Mouse (Mus musculus): Measurements from ENCODE around the gene Bhmt.

The Bhmt gene

GRCm38 (mm10) chr13:93637282-93638245 lies at the start of gene Bhmt:
Gene Bhmt (minus strand): TSS chr13:93637961.
- TF ChIP-seq GATA4 (IDR thresholded peaks at IDR 0.05; ENCODE audit: insufficient replicate concordance, low read length): peak; percentile 86

GRCm38 (mm10) chr13:93687321-93687720 lies 49.6 kb upstream of the Bhmt start:
- TF ChIP-seq GATA4 (IDR thresholded peaks at IDR 0.05; ENCODE audit: insufficient replicate concordance, low read length): no peak

- no peak for TF ChIP-seq GATA4 (IDR thresholded peaks at IDR 0.05; ENCODE audit: insufficient replicate concordance, low read length)
Observed at GRCm38 (mm10) chr13:93685226-93685625, 47.5 kb upstream of the Bhmt start.

- no peak for TF ChIP-seq GATA4 (IDR thresholded peaks at IDR 0.05; ENCODE audit: insufficient replicate concordance, low read length)
Observed at GRCm38 (mm10) chr13:93683336-93683735, 45.6 kb upstream of the Bhmt start.

DNA sequence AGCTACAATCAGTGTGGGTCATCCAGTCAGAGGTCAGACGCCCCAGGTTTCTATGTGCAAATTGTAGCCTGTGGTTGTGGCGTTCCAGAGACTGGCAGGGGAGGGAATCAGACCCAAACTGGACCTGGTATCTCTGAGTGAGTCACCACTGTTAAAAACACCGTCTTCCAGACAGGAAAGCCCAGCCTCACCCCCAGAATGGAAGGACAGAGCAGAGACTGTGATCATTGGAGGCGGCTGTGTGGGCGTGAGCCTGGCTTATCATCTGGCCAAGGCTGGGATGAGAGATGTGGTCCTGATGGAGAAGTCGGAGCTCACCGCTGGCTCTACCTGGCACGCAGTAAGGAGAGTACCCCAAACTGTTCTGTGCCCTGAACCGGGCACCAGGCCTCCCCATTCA lies 39.1 kb upstream of the Bhmt start:
- no peak for TF ChIP-seq GATA4 (IDR thresholded peaks at IDR 0.05; ENCODE audit: insufficient replicate concordance, low read length)

GRCm38 (mm10) chr13:93674131-93674561 lies 36.4 kb upstream of the Bhmt start, which contains the start of the genes Bhmt2 and Dmgdh:
Gene Bhmt2 (minus strand): TSS chr13:93674302.
Gene Dmgdh (plus strand): TSS chr13:93674433.
- TF ChIP-seq GATA4 (IDR thresholded peaks at IDR 0.05; ENCODE audit: insufficient replicate concordance, low read length): no peak

- TF ChIP-seq GATA4 (IDR thresholded peaks at IDR 0.05; ENCODE audit: insufficient replicate concordance, low read length): no peak
Observed at GRCm38 (mm10) chr13:93673296-93673695, 35.5 kb upstream of the Bhmt start.

GRCm38 (mm10) chr13:93672371-93672770 lies 34.6 kb upstream of the Bhmt start:
- no peak for TF ChIP-seq GATA4 (IDR thresholded peaks at IDR 0.05; ENCODE audit: insufficient replicate concordance, low read length)

DNA sequence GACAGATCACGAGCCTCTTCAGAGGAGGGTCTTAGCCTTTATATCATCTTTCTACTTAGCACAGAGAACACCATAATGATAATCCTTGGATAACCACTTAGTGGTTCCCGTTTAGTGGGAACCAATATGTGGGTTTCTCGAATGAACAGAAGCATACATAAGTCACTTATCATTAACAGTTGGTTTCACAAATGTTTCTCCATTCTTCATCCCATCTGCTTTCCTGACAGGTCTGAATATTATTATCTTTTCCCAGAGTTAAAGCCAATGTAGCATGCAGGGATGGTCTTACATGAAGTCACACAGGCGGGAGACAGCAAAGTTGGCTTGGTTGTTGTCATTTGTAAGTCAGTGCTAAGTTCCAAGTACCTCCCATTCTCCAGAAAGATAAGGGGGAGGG lies 29.8 kb upstream of the Bhmt start:
- TF ChIP-seq GATA4 (IDR thresholded peaks at IDR 0.05; ENCODE audit: insufficient replicate concordance, low read length): no peak

DNA sequence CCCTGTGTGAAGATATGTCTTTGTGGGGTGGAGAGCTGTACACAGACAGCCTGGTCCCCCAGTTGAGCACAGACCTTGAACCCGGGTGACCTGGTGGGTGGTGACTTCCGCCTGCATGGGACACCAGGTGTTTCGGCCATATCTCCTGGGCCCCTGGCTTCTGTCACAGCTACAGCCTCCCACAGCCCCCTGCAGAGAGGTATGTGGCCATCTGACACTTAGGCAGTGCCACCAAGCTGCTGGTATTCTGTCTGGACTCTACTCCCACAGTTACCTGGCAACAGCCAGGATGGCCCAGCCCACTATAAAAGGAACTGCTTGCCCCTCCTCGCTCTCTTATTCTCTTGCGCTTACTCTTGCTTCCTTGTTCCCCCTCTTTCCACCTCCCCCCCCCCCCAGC lies 20.2 kb upstream of the Bhmt start:
- no peak for TF ChIP-seq GATA4 (IDR thresholded peaks at IDR 0.05; ENCODE audit: insufficient replicate concordance, low read length)

DNA sequence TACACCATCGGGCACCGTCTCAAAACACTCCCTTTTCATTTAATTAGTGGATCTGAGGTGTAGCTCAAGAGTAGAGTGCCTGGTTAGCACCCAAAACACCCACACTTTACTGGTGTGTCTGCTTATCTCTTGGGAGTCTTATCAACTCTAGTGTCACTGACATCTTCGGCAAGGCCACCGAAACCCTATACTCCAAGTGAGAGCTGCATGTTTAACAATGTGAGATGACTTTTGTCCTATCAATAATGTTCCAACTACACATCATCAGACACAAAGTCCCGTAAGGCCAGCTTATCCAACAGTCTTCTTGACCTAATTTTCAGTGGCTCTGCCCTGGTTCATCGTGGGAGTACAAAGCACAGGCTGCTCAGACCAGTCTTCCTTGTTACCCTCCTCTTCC lies 15.6 kb upstream of the Bhmt start:
- peak; percentile 91 for TF ChIP-seq GATA4 (IDR thresholded peaks at IDR 0.05; ENCODE audit: insufficient replicate concordance, low read length)

- peak; percentile 100 for TF ChIP-seq GATA4 (IDR thresholded peaks at IDR 0.05; ENCODE audit: insufficient replicate concordance, low read length)
Observed at GRCm38 (mm10) chr13:93648387-93649130, 10.8 kb upstream of the Bhmt start.

DNA sequence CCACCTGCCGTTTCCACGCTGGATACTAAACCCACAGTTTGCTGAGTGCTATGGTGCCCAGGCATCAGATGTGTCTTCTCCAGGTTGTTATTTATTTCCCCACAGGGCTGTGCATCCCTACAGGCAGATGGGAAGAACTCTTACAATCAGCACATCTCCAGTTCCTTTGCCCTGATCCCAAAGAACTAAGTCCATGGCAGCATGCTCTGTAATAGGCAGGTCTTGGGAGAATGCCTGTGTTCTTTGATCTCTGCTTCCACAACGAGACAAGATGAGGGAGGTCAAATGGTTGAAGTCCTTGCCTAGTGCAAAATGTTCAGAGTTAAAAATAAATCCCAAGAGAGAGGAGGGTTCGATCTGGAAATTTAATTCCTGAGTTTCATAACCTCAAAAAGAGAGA lies 1.9 kb upstream of the Bhmt start:
- TF ChIP-seq GATA4 (IDR thresholded peaks at IDR 0.05; ENCODE audit: insufficient replicate concordance, low read length): peak; percentile 80

DNA sequence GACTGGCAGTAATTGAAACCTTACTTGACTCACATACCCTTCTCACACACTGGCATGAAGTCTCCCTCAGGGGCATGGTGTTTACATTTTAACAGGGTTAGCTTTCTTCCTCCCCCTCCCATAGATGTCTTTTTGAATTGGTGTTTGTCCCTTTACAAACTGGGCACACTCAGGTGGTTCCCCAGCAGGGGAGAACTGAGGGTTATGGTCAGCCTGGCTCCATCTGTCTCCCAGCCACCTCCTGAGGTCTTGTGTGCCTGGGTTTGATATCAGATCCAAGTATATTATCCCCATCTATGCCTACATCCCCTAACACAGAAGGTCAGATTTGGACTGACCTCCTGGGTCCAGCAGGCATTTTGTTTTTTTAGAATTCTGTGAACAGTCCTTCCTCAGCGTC lies 1.2 kb downstream of the Bhmt start:
- TF ChIP-seq GATA4 (IDR thresholded peaks at IDR 0.05; ENCODE audit: insufficient replicate concordance, low read length): no peak

- TF ChIP-seq GATA4 (IDR thresholded peaks at IDR 0.05; ENCODE audit: insufficient replicate concordance, low read length): no peak
Observed at GRCm38 (mm10) chr13:93632927-93633326, 4.8 kb downstream of the Bhmt start.
